Mouse (Mus musculus) intestine, embryonic 14.5 days (tissue): Measurements from ENCODE around the gene Sppl2c. TPM values are rescaled to one million over a fixed set of nuclear protein-coding genes. Genes with fewer than 3 reads are reported as not detected.

ENCODE experiments used
- ATAC-seq: fragments of 200-750 bp; cut with Nextera tagmentation; replicated peaks from 2 replicates; pipeline ENCODE4 v1.8.0; 2017; ENCODE audit warnings: low read depth, moderate number of reproducible peaks, moderate TSS enrichment, moderate library complexity; ENCODE audit not compliant: low FRiP score, low TSS enrichment
- DNase-seq: peaks from one replicate; pipeline ENCODE4 v3.0.0-alpha.2; 2018; ENCODE audit warnings: low spot score
- H3K27ac ChIP-seq: fragments of 300-500 bp; sonication (generic); 2 replicates; pipeline ENCODE4 v1.5.1; 2014; ENCODE audit warnings: low read depth, mild to moderate bottlenecking, control low read depth
- H3K27me3 ChIP-seq: fragments of 300-500 bp; sonication (generic); replicated peaks from 2 replicates; pipeline ENCODE4 v1.6.1; 2014; ENCODE audit warnings: low read length, control low read depth; ENCODE audit not compliant: control insufficient read depth, insufficient read depth
- H3K36me3 ChIP-seq: fragments of 300-500 bp; sonication (generic); 2 replicates; pipeline ENCODE4 v1.6.1; 2014; ENCODE audit warnings: low read length, control low read depth; ENCODE audit not compliant: control insufficient read depth, insufficient read depth
- H3K4me1 ChIP-seq: fragments of 300-500 bp; sonication (generic); replicated peaks from 2 replicates; pipeline ENCODE4 v1.6.1; 2014; ENCODE audit warnings: low read length, control low read depth, mixed read lengths; ENCODE audit not compliant: control insufficient read depth, insufficient read depth
- H3K4me2 ChIP-seq: fragments of 300-500 bp; sonication (generic); 2 replicates; pipeline ENCODE4 v1.6.1; 2014; ENCODE audit warnings: low read length
- H3K4me3 ChIP-seq: fragments of 300-500 bp; sonication (generic); 2 replicates; pipeline ENCODE4 v1.5.1; 2014; ENCODE audit warnings: low read depth, low read length, control low read depth, mixed read lengths
- H3K9ac ChIP-seq: fragments of 300-500 bp; sonication (generic); 2 replicates; pipeline ENCODE4 v1.6.1; 2014; ENCODE audit warnings: mild to moderate bottlenecking, low read length
- H3K9me3 ChIP-seq: fragments of 300-500 bp; sonication (generic); 2 replicates; pipeline ENCODE4 v1.6.1; 2016; ENCODE audit warnings: low read length, control low read depth; ENCODE audit not compliant: control insufficient read depth
- WGBS: fragments of 180-500 bp; shearing (Covaris S2); extraction: QIAGEN DNeasy Blood & Tissue Kit; methylation state at CpG from one replicate; pipeline ENCODE4 v1.1.7; 2014; 5-methylcytosine and 5-hydroxymethylcytosine counted together
- polyA plus RNA-seq: library from polyadenylated mRNA; unstranded; fragments of >200 nt; fragmentation: Nextera tagmentation; extraction: Ambion mirVana; gene quantifications from 2 replicates; pipeline ENCODE4 v1.2.1, GENCODE M21; 2014

Gene Sppl2c
- polyA plus RNA-seq, 1 experiment from 2014 or later, result not detected

GRCm38 (mm10) chr11:104230066-104230778 lies 44.1 kb downstream of the Sppl2c start:
- Histone ChIP-seq H3K27me3 (peaks cover 36% of the 10 kb centered on the region), H3K36me3 (no peaks in the 10 kb centered on the region), H3K27ac (no peak overlapping the region), H3K9ac (no peak overlapping the region), H3K4me1 (no peaks in the 10 kb centered on the region; the same call in 1 of the 2 replicates), H3K9me3 (no peaks in the 10 kb centered on the region), H3K4me2 (peak overlapping the region; percentile 97), H3K4me3 (peak overlapping the region; percentile 59)
- peak; percentile 65 for DNase-seq
- ATAC-seq, result no peak
- WGBS, result 9% methylated on average over 9 of the region's 9 CpGs

GRCm38 (mm10) chr11:104231041-104231911 lies 45.1 kb downstream of the Sppl2c start, which contains the start of gene Mapt:
Gene Mapt, plus strand, starts transcription at chr11:104231390.
- DNase-seq (peak; percentile 92), ATAC-seq (peak; percentile 90)
- no peaks in the 10 kb centered on the region for H3K36me3 ChIP-seq
- peak within 1 kb of the TSS; percentile 59 for H3K4me3 ChIP-seq
- H3K27ac ChIP-seq, result peak within 1 kb of the TSS; percentile 62; the same call in 1 of the 2 replicates
- H3K4me1 ChIP-seq, result no peaks in the 10 kb centered on the region; the same call in 1 of the 2 replicates
- H3K4me2 ChIP-seq, result peak within 1 kb of the TSS; percentile 97
- peaks cover 47% of the 10 kb centered on the region for H3K27me3 ChIP-seq
- under 1% methylated on average over 64 of the region's 94 CpGs for WGBS
- H3K9me3 ChIP-seq, result no peaks in the 10 kb centered on the region
- H3K9ac ChIP-seq, result peak within 1 kb of the TSS; percentile 61

- H3K4me1 ChIP-seq, result no peaks in the 10 kb centered on the region; the same call in 1 of the 2 replicates
- H3K36me3 ChIP-seq, result no peaks in the 10 kb centered on the region
- peaks cover 54% of the 10 kb centered on the region for H3K27me3 ChIP-seq
- WGBS, result 1% methylated on average over 71 of the region's 72 CpGs
- ATAC-seq (no peak), DNase-seq (peak; percentile 77)
- H3K4me3 ChIP-seq, result peak overlapping the region; percentile 59
- H3K9me3 ChIP-seq, result no peaks in the 10 kb centered on the region
- no peak overlapping the region for H3K27ac ChIP-seq
- no peak overlapping the region for H3K9ac ChIP-seq
- peak overlapping the region; percentile 97 for H3K4me2 ChIP-seq
Measured at GRCm38 (mm10) chr11:104232141-104233061, 46.3 kb downstream of the Sppl2c start.

GRCm38 (mm10) chr11:104233101-104233500 lies 47.0 kb downstream of the Sppl2c start:
- Histone ChIP-seq H3K36me3 (no peaks in the 10 kb centered on the region), H3K4me2 (peak overlapping the region; percentile 97; the same call in 1 of the 2 replicates), H3K9me3 (no peaks in the 10 kb centered on the region), H3K4me1 (no peaks in the 10 kb centered on the region; the same call in 1 of the 2 replicates), H3K4me3 (peak overlapping the region; percentile 59; the same call in 1 of the 2 replicates), H3K9ac (no peak overlapping the region), H3K27ac (no peak overlapping the region), H3K27me3 (peaks cover 55% of the 10 kb centered on the region)
- ATAC-seq (no peak), DNase-seq (no peak)
- WGBS, result 0% methylated on average over 10 of the region's 10 CpGs

- H3K9me3 ChIP-seq, result no peaks in the 10 kb centered on the region
- H3K27me3 ChIP-seq, result peaks cover 55% of the 10 kb centered on the region
- H3K36me3 ChIP-seq, result no peaks in the 10 kb centered on the region
- H3K4me3 ChIP-seq, result no peak overlapping the region
- DNase-seq (no peak), ATAC-seq (no peak)
- H3K4me1 ChIP-seq, result no peaks in the 10 kb centered on the region; the same call in 1 of the 2 replicates
- 6% methylated on average over 30 of the region's 30 CpGs for WGBS
- no peak overlapping the region for H3K4me2 ChIP-seq
- no peak overlapping the region for H3K9ac ChIP-seq
- H3K27ac ChIP-seq, result no peak overlapping the region
Measured at GRCm38 (mm10) chr11:104233574-104234206, 47.6 kb downstream of the Sppl2c start.

- H3K4me3 ChIP-seq, result no peak overlapping the region
- DNase-seq (no peak), ATAC-seq (no peak)
- no peaks in the 10 kb centered on the region for H3K9me3 ChIP-seq
- no peaks in the 10 kb centered on the region; the same call in 1 of the 2 replicates for H3K4me1 ChIP-seq
- H3K36me3 ChIP-seq, result no peaks in the 10 kb centered on the region
- no peak overlapping the region for H3K4me2 ChIP-seq
- H3K27me3 ChIP-seq, result peaks cover 55% of the 10 kb centered on the region
- WGBS, result 36% methylated on average over 6 of the region's 6 CpGs
- no peak overlapping the region for H3K27ac ChIP-seq
- H3K9ac ChIP-seq, result no peak overlapping the region
Measured at GRCm38 (mm10) chr11:104234680-104235079, 48.6 kb downstream of the Sppl2c start.

- Histone ChIP-seq H3K9ac (no peak overlapping the region), H3K4me3 (no peak overlapping the region), H3K9me3 (no peaks in the 10 kb centered on the region), H3K27ac (no peak overlapping the region), H3K27me3 (peaks cover 55% of the 10 kb centered on the region), H3K36me3 (no peaks in the 10 kb centered on the region), H3K4me2 (no peak overlapping the region), H3K4me1 (no peaks in the 10 kb centered on the region; the same call in 1 of the 2 replicates)
- no peak for DNase-seq
- no peak for ATAC-seq
- 75% methylated on average over 2 of the region's 2 CpGs for WGBS
Measured at GRCm38 (mm10) chr11:104235881-104236280, 49.8 kb downstream of the Sppl2c start.
